Mouse (Mus musculus) adrenal gland, adult (tissue): ENCODE data around the gene Clasp1.
A peak's percentile ranks its signal among the peaks of the same experiment; 100 is the strongest.
"Not testable (repeated sequence)": the region's sequence is repeated elsewhere in the genome, so short reads cannot be mapped to it uniquely, and the experiment has no call there.

Experiments
- DNase-seq, 2 experiments: peaks; one replicate each; pipeline ENCODE4 v3.0.0; 2022 to 2023; ENCODE audit warnings: low spot score in 1 of 2; ENCODE audit not compliant: inconsistent age in 2 of 2

The Clasp1 gene

DNA sequence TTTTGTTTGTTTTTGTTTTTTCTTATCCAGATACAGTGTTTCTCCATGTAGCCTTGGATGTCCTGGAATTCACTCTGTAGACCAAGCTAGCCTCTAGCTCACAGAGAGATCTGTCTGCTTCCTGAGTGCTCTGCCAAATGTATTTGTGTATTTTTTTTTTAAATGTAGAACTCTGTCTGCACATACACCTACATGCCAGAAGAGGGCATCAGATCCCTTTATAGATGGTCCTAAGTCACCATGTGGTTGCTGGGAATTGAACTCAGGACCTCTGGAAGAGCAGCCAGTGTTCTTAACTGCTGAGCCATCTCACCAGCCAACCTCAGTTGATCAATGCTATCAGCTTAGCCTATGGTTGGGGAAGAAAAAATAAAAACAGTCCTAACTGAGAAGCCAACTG lies 175.7 kb downstream of the Clasp1 start:
- DNase-seq, result no peak

DNA sequence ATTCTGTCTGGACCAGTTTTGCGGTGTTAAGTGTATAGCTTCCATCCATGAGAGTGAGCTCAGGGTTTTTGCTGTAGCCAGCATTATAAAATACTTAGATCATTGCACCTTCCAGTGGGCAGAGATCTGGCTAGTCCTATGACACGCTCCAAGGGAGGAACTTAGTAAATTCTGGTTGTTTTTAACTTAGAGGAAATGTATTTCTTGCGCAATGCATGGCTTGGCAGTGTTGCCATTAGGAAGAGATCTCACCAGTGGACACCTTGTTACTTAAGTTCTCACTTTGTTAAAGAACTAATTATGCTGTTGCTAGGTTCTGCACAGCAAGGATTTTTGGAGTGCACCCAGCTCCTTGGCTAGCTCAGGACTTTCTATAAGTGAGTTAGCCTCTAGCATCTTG lies 178.8 kb downstream of the Clasp1 start:
- no peak for DNase-seq

GRCm38 (mm10) chr1:118580174-118580702 lies 191.4 kb downstream of the Clasp1 start:
- DNase-seq, result no peak

DNA sequence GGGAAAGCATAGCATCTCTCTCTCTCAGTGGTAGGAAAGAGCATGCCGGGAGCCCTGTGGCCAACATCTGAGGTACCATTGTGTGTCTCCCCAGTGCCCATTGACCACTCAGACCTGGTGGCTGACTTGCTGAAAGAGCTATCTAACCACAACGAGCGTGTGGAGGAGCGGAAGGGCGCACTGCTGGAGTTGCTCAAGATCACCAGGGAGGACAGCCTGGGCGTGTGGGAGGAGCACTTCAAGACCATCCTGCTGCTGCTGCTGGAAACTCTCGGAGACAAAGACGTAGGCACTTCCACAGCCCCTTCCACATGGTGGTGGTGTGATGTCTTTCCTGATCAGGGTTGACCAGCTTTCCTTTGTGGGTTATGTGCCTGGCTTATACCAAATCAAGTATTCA lies 192.3 kb downstream of the Clasp1 start:
- no peak for DNase-seq

DNA sequence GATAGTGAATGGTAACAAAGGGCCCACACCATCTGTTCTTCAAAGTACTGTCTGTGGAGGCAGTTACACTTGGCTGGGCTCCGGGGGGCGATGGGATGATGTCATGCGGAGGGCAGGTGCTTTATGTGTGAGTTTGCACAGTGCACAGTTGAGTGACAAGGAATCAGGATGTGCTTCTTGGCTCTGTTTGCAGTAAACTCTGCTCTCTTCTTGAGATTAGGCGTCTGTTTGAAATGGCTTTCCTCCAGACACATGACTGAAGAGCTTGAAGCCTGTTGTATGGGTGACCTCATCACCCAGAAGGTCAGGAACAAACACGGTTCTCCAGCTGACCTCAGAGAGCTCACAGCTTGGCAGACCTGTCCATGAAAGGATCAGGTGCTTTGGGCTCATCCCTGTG lies 200.9 kb downstream of the Clasp1 start:
- peak; percentile 19 to 49 for DNase-seq

DNA sequence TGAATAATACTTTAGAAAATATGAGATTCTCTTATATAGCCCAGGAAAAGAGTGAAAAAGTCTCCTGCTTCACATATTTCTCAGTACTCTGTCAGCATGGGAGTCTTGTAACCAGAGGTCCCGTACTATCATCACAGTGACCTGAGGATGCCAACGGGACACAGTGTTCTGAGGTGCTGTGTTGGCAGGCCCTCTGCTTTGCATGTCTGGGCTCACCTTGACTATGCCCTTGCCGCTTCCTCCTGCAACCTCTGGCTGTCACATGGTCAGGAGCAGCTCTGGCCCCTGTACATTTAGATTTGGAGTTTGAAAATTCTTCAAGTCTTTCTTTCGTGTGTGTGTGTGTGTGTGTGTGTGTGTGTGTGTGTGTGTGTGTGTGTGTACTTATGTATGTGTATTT lies 204.1 kb downstream of the Clasp1 start:
- no peak for DNase-seq

- no peak for DNase-seq
Observed at GRCm38 (mm10) chr1:118595395-118595794, 206.5 kb downstream of the Clasp1 start.

- no peak for DNase-seq
Observed at GRCm38 (mm10) chr1:118597475-118598213, 208.8 kb downstream of the Clasp1 start.

DNA sequence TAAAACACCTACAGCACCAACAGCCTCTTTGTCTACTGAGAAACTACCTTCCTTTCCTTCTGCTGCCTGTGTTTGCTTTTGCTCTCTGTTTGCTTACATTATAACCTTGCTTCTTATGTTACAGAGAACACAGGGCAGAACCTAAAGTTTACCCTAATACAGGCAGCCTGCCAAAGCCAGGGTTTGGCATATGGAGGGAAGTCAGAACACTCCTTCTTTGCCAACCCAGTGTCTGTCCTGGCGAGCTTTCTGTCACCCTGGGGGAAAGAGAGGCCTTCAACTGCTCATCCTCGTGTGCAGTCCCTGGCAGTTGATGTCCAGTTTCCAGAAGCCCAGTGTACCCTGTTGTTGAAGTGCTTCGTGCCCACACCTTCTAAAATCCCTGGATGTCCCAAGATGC lies 209.5 kb downstream of the Clasp1 start:
- no peak for DNase-seq

DNA sequence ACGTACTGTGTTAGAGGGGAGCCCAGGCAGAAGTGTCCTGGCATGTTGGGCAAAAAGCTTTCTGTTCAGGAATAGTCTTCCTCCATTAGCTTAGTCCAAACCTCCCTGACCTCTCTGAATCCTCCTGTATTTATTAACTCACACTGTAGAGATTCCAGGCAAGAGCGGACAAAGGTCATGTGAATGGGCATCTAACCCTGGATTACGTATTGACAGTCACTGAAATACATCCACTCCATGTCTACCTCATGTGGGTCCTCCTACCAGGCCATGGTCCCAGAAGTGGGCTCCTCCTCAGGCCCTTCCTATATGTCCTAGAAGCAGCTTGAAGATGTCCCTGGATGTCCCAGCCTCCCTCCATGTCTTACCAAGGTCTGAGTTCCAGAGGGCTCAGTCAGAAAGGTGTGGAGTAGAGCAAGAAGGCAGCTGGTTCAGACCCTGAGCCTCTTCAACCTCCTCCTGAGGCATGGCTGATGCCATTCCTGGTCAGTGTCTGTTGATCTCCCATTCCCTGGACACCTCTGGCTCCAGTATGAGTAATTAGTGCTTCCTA lies 224.8 kb downstream of the Clasp1 start:
- no peak for DNase-seq

DNA sequence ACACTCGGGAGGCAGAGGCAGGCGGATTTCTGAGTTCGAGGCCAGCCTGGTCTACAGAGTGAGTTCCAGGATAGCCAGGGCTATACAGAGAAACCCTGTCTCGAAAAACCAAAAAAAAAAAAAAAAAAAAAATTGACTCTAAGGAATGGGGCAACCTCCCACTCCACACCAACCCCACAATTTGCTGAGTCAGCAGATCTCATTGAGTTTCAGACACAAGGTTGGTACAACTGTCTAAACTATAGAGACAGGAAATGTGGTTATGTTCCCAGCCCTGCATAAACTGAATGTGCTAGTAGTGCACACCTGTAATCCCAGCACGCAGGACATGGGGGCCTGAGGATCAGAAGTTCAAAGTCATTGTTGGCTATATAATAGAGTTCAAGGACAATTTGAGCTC lies 232.2 kb downstream of the Clasp1 start:
- not testable (repeated sequence) for DNase-seq

GRCm38 (mm10) chr1:118622857-118623256 lies 234.0 kb downstream of the Clasp1 start:
- no peak for DNase-seq

- DNase-seq, result no peak
Observed at GRCm38 (mm10) chr1:118625461-118625860, 236.6 kb downstream of the Clasp1 start.

DNA sequence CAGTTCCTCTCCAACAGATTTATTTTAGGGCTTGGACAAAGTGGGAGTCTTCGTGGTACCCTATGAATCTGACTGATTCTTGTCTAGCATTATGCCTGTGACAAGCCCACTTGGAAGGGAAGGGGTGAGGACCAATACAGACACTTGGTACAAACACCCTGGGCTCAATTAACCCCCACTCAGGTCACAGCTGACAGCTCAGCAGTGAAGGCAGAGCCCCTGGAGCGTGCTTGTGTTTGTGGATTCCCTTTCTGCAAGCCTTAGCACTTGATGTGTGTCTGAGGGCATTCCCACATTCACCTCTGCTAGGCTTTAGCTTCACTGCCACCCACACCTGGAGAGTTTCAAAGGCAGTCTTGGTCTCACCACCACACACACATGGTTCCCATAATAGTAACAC lies 237.1 kb downstream of the Clasp1 start:
- DNase-seq, result no peak

GRCm38 (mm10) chr1:118626452-118626851 lies 237.6 kb downstream of the Clasp1 start:
- no peak for DNase-seq

GRCm38 (mm10) chr1:118627781-118628464 lies 239.1 kb downstream of the Clasp1 start, which contains the start of gene Tfcp2l1:
TSS of gene Tfcp2l1 (plus strand) at chr1:118627945.
- peak; percentile 82 to 89 for DNase-seq

DNA sequence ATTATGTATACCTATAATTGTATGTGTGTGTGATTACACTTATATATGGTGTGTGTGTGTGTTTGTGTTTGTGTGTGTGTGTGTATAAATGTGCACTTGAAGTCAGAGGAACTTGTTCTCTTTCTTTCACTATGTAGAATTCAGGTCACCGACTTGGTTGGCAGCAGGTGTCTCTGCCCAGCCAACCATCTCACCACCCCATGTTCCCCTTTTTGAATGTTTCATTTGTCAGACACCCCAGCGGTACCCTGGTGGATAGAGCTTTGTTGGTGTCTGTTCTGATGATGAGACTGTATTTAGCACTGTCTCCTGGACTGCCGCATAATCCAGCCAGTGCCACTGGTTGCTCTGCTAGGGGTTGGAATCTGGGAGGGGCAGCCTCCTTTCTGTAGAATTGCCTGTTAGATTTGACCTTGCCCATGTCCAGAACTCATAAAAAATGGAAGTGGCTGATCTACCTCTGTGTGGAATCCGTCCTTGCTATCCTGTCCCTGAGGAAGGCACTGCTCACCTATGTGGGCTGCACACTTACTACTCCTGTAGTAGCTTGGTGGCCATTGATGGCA lies 244.6 kb downstream of the Clasp1 start:
- DNase-seq, result no peak

GRCm38 (mm10) chr1:118642296-118642999 lies 253.6 kb downstream of the Clasp1 start:
- no peak for DNase-seq

DNA sequence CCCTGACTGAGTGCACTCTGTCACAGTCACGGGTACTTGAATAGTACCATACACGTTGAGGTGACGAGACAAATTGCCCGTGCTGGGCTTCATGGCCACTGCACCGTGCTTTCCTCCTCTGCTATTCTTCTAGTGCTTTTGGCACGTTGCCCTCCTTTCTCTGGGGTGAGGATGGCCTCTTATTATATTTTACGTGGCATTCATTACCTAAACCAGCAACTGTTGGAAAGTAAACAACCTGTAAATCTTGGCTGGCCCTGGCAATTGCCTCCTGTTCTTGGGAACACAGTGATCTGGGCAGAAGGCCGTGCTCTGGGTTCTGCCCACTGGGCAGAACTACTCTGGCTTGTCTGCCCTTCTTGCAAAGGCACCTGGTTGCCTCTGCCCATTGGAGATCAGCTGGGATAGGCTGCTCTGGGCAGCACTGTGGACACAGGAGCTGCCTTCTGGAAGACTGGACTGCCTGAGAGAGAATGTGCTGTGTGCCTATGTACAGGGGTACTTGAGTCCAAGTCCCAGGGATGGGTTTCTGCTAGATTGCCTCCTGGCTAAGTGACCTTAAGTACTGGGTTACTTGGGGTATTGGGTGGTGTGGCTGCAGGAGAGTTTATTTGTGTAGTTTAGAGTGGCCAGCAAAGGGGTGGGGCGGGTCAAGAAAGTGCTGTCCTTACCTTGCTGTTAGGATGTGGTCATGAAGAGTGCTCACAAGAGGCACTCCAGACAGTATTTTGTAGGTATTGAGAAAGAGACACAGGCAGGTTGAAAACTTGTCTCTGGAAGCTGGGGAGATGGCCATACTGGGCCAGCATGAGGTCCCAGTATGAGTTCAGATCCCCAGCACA lies 254.5 kb downstream of the Clasp1 start:
- peak; percentile 59 for DNase-seq

- no peak for DNase-seq
Observed at GRCm38 (mm10) chr1:118645701-118646100, 256.8 kb downstream of the Clasp1 start.
